Mouse (Mus musculus) forebrain, embryonic 14.5 days (tissue): ENCODE results near the gene Amz2. TPM values are rescaled to one million over a fixed set of nuclear protein-coding genes. Genes with fewer than 3 reads are reported as not detected.
"Not testable (repeated sequence)": the region's sequence is repeated elsewhere in the genome, so short reads cannot be mapped to it uniquely, and the experiment has no call there.

ENCODE experiments used
- ATAC-seq: fragments of 200-750 bp; cut with Nextera tagmentation; 2 replicates; pipeline ENCODE4 v1.8.0; 2017; ENCODE audit warnings: mild to moderate bottlenecking, moderate library complexity
- DNase-seq: peaks from one replicate; pipeline ENCODE4 v3.0.0-alpha.2; 2015; ENCODE audit warnings: low spot score
- H3K27ac ChIP-seq: fragments of 300-500 bp; sonication (generic); 2 replicates; pipeline ENCODE4 v1.5.1; 2014; ENCODE audit warnings: low read depth, mild to moderate bottlenecking, control low read depth, low read length, moderate library complexity
- H3K27me3 ChIP-seq: fragments of 300-500 bp; sonication (generic); replicated peaks from 2 replicates; pipeline ENCODE4 v1.6.1; 2014; ENCODE audit warnings: low read length, control low read depth, mixed read lengths; ENCODE audit not compliant: control insufficient read depth, insufficient read depth
- H3K36me3 ChIP-seq: fragments of 300-500 bp; sonication (generic); 2 replicates; pipeline ENCODE4 v1.6.1; 2014; ENCODE audit warnings: low read length, control low read depth; ENCODE audit not compliant: control insufficient read depth, insufficient read depth
- H3K4me1 ChIP-seq: fragments of 300-500 bp; sonication (generic); 2 replicates; pipeline ENCODE4 v1.6.1; 2014; ENCODE audit warnings: antibody characterized with exemption, low read length, control low read depth; ENCODE audit not compliant: control insufficient read depth, insufficient read depth
- H3K4me2 ChIP-seq: fragments of 300-500 bp; sonication (generic); 2 replicates; pipeline ENCODE4 v1.6.1; 2014; ENCODE audit warnings: mild to moderate bottlenecking, control low read depth, low read length
- H3K4me3 ChIP-seq: fragments of 300-500 bp; sonication (generic); 2 replicates; pipeline ENCODE4 v1.5.1; 2014; ENCODE audit warnings: low read depth, low read length, control low read depth
- H3K9ac ChIP-seq: fragments of 300-500 bp; sonication (generic); 2 replicates; pipeline ENCODE4 v1.6.1; 2014; ENCODE audit warnings: mild to moderate bottlenecking, low read length, control low read depth, moderate library complexity
- H3K9me3 ChIP-seq: fragments of 300-500 bp; sonication (generic); replicated peaks from 2 replicates; pipeline ENCODE4 v1.6.1; 2016; ENCODE audit warnings: low read length, control low read depth, mixed read lengths; ENCODE audit not compliant: control insufficient read depth
- WGBS: fragments of 180-500 bp; shearing (Covaris S2); extraction: QIAGEN DNeasy Blood & Tissue Kit; methylation state at CpG from one replicate; pipeline ENCODE4 v1.1.7; 2014; 5-methylcytosine and 5-hydroxymethylcytosine counted together
- polyA plus RNA-seq: library from polyadenylated mRNA; unstranded; fragments of >200 nt; fragmentation: Nextera tagmentation; extraction: Ambion mirVana; gene quantifications from 2 replicates; pipeline ENCODE4 v1.2.1, GENCODE M21; 2014

The Amz2 gene
- polyA plus RNA-seq, 1 experiment from 2014 or later, result 79.6 TPM

DNA sequence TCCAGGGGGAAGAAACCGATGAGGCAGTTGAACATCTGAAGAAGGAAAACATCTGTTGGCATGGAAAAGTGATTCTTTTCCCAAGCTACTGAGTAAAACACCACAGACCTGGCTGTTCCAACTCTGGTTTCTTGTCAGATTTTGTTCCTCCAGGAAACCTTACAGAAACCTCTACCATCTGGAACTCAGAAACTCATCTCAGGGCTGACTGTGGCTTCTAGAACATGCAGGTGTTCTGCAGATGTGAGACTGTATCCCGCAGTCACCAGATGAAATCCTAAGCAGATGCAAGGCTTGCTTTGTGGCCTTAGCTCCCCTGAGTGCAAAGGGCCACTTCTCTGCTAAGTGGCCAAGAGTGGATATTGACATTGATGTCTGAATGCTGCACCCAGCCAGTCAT lies 64.0 kb downstream of the Amz2 start:
- H3K27me3 ChIP-seq, result no peaks in the 10 kb centered on the region
- H3K4me1 ChIP-seq, result no peaks in the 10 kb centered on the region
- H3K9ac ChIP-seq, result no peak overlapping the region
- no peaks in the 10 kb centered on the region for H3K36me3 ChIP-seq
- 93% methylated on average over 2 of the region's 2 CpGs for WGBS
- H3K27ac ChIP-seq, result no peak overlapping the region
- no peaks in the 10 kb centered on the region for H3K9me3 ChIP-seq
- ATAC-seq, result no peak
- H3K4me2 ChIP-seq, result no peak overlapping the region
- no peak overlapping the region for H3K4me3 ChIP-seq
- no peak for DNase-seq

DNA sequence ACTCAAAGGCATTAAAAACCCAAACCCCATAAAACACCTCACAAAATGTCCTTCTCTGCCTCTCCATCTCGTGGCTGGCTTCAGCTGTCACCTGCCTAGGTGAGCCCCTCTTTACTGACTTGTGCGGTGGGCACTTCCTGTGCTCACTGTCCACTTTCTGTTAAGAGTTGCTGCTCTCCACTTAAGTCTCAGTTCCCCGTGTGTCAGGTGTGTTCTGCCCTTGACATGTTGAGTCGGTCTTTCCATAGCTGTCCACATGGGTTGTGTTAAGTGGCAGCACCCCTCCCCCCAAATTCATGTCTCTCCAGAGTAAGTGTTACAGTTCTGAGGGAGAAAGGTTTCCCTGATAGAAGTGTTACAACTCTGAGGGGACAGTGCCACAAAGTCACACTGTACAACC lies 66.1 kb downstream of the Amz2 start:
- no peaks in the 10 kb centered on the region for H3K9me3 ChIP-seq
- no peak overlapping the region for H3K4me2 ChIP-seq
- DNase-seq (no peak), ATAC-seq (no peak)
- peaks cover 3% of the 10 kb centered on the region; the same call in 1 of the 2 replicates for H3K4me1 ChIP-seq
- H3K9ac ChIP-seq, result no peak overlapping the region
- H3K4me3 ChIP-seq, result no peak overlapping the region
- H3K27me3 ChIP-seq, result no peaks in the 10 kb centered on the region
- H3K27ac ChIP-seq, result no peak overlapping the region
- H3K36me3 ChIP-seq, result no peaks in the 10 kb centered on the region
- 83% methylated on average over 4 of the region's 4 CpGs for WGBS

GRCm38 (mm10) chr11:109492847-109493464 lies 67.2 kb downstream of the Amz2 start:
- H3K36me3 ChIP-seq, DNase-seq, H3K9me3 ChIP-seq, H3K9ac ChIP-seq, H3K27ac ChIP-seq, H3K4me3 ChIP-seq, H3K27me3 ChIP-seq, ATAC-seq, H3K4me2 ChIP-seq: not testable (repeated sequence)
- peaks cover 14% of the 10 kb centered on the region for H3K4me1 ChIP-seq
- WGBS, result 79% methylated on average over 8 of the region's 8 CpGs

GRCm38 (mm10) chr11:109494890-109495770 lies 69.4 kb downstream of the Amz2 start:
- no peak for DNase-seq
- H3K4me3 ChIP-seq, result no peak overlapping the region
- no peaks in the 10 kb centered on the region for H3K27me3 ChIP-seq
- no peaks in the 10 kb centered on the region for H3K36me3 ChIP-seq
- H3K9me3 ChIP-seq, result no peaks in the 10 kb centered on the region
- no peak overlapping the region for H3K9ac ChIP-seq
- H3K4me1 ChIP-seq, result peaks cover 15% of the 10 kb centered on the region
- WGBS, result 84% methylated on average over 24 of the region's 24 CpGs
- no peak for ATAC-seq
- no peak overlapping the region for H3K4me2 ChIP-seq
- no peak overlapping the region for H3K27ac ChIP-seq

GRCm38 (mm10) chr11:109495771-109496474 lies 70.2 kb downstream of the Amz2 start:
- H3K27ac ChIP-seq, result no peak overlapping the region
- no peak for ATAC-seq
- H3K9ac ChIP-seq, result no peak overlapping the region
- peaks cover 15% of the 10 kb centered on the region for H3K4me1 ChIP-seq
- WGBS, result 59% methylated on average over 14 of the region's 14 CpGs
- H3K9me3 ChIP-seq, result no peaks in the 10 kb centered on the region
- no peak overlapping the region for H3K4me3 ChIP-seq
- H3K27me3 ChIP-seq, result no peaks in the 10 kb centered on the region
- no peak for DNase-seq
- H3K4me2 ChIP-seq, result no peak overlapping the region
- no peaks in the 10 kb centered on the region for H3K36me3 ChIP-seq

- 85% methylated on average over 7 of the region's 7 CpGs for WGBS
- Histone ChIP-seq H3K4me2 (no peak overlapping the region), H3K36me3 (no peaks in the 10 kb centered on the region), H3K27me3 (no peaks in the 10 kb centered on the region), H3K4me3 (no peak overlapping the region), H3K4me1 (peaks cover 15% of the 10 kb centered on the region), H3K9ac (no peak overlapping the region), H3K9me3 (no peaks in the 10 kb centered on the region), H3K27ac (no peak overlapping the region)
- no peak for DNase-seq
- no peak for ATAC-seq
Measured at GRCm38 (mm10) chr11:109496475-109496993, 70.8 kb downstream of the Amz2 start.

DNA sequence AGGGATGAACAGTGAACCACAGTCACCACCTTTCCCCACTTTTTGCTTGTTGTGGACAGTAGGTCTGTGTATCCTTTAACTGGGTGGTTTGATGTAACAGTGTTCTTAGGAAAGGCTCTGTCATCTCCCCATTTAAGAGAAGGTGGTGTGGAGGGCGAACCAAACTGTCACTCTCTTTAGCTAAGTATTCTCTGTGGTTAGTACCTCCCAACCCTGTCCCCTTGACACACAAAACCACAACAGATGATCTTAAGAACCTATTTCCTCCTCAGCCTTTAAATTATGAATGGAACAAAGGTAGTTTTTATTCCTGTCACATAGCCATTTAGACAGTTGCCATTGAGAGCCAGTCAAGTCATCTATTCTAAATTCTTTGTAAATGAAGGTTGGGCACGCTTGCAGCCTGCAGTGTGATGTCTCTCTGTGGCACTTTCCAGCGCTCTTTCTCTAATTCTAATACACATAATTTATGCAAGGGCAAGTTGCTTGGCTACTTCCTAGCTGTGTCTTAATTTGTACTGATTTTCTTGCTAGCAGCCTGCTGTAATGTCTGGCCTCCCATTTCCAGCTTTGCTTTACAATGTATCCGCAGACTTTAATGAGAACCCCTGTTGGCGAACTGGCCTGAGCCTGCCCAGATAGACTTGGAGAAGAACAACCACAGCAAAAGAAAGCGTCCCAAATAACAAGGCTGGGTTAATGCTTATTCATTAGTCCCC lies 71.4 kb downstream of the Amz2 start:
- ATAC-seq (peak; percentile 88), DNase-seq (peak; percentile 82)
- Histone ChIP-seq H3K27ac (peak overlapping the region; percentile 30; the same call in 1 of the 2 replicates), H3K4me1 (peaks cover 15% of the 10 kb centered on the region), H3K9me3 (no peaks in the 10 kb centered on the region), H3K36me3 (no peaks in the 10 kb centered on the region), H3K4me2 (no peak overlapping the region), H3K4me3 (no peak overlapping the region), H3K9ac (no peak overlapping the region), H3K27me3 (no peaks in the 10 kb centered on the region)
- 11% methylated on average over 6 of the region's 6 CpGs for WGBS

DNA sequence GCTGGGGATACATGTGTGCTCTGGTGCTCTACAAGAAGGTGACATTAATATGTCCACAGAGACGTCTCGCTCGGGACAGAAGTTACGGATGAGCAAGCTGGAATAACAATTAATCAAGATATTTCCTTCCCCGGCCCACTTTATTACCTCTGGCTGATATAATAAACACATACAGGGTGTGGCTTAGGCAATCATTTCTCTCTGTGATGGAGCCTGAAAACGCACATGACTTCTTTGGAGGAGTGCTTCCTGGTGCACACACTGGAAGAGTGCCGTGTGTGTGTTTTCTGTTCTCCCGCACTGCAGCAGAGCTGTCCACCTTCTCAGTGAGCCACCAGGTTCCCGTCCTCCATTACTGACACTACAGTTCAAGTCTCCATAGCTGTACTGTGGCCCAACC lies 72.2 kb downstream of the Amz2 start:
- WGBS, result 84% methylated on average over 9 of the region's 9 CpGs

More for the DNA sequence above, 72.2 kb downstream of the Amz2 start:
- H3K4me1 ChIP-seq, result peaks cover 15% of the 10 kb centered on the region
- ATAC-seq, result no peak
- H3K9ac ChIP-seq, result no peak overlapping the region
- H3K4me3 ChIP-seq, result no peak overlapping the region
- DNase-seq, result no peak
- 0 out of 2 replicates have a peak overlapping the region, but pooled peaks have one; percentile 30 for H3K27ac ChIP-seq
- no peak overlapping the region for H3K4me2 ChIP-seq
- no peaks in the 10 kb centered on the region for H3K36me3 ChIP-seq
- H3K9me3 ChIP-seq, result no peaks in the 10 kb centered on the region
- no peaks in the 10 kb centered on the region for H3K27me3 ChIP-seq
